Mouse (Mus musculus): ENCODE measurements around the gene Ceacam16.

The Ceacam16 gene

DNA sequence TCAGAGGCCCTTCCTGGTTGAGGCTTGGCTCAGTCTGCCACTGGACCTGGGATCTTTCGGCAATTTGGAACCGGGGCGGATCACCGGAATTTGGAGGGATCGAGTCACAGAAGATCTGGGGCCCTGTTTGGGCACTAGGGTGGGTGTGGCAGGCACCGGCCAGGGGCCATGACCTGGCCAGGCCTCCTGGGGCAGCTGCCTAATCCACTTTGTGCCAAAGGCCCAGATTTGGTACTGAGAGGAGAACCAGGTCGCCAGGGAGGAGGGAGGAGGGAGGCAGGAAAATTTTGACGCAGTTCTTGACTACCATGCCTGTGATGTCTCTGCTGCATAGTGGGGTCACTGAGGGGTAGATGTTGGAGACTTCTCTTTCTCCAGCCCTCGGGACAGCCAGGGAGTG lies at the start of gene Ceacam16:
Gene Ceacam16, minus strand, starts transcription at position 101 of the 400 bp plus-strand sequence.
- DNase-seq (ENCODE audit: low spot score in 2 of 2), result no peak

DNA sequence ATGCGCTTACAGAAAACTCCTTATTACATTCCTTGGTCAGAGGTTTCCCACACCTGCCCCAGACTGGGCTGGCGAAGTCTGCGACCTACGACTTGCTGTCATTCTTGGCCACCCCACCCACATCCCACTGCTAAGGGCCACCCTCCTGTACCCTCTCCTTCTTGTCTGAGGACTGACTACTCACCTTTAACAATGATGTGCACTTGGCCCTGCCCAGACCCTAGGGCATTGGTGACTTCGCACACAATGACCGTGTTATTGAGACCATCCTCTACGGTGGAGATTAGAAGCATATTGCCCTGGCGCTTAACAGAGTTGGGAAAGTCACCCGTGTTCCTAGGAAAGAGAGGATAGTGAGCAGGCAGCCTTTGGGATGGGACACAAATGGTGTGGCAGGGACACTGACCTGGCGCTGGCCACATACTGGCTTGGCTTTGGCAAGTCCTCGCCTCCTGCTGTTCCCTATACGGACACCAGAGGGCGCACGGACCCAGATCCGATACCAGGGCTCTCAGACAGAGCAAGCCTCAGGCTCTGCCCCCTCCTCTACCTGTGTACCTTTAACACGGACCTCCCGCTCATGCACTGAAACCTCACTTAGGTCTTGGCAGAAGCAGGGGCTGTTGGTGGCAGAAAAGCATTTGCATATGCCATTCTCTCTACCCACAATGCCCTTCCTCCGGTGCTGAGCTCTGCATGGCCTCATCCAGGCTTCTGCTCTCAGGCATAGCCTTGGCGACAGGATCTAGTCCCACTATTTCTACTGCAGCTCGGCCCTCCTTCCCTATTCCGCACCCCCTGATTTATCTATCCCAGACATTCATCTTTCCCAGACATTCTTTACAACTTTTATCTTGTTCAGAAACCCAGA lies 49.6 kb upstream of the Ceacam16 start:
- peak; percentile 79 to 88 for DNase-seq (ENCODE audit: low spot score in 2 of 2)

DNA sequence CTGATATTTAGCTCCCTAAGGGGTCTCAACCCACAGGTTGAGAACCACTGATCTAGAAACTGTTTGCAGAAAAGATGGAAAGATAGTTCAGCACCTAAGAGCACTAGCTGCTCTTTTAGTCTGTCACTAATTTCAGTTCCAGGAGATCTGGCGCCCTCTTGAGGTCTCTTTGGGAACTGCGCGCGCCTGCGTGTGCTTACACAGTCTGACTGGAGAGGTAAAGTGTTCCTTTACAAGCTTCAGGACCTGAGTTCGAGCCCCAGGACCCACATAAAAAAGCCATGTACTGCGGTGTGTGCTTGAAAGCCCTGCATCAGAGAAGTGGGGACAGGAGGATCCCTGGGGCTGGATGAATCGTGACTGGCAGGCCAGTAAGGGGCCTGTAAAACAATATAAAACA lies 28.8 kb upstream of the Ceacam16 start:
- peak; percentile 50 to 77 for DNase-seq (ENCODE audit: low spot score in 2 of 2)

DNA sequence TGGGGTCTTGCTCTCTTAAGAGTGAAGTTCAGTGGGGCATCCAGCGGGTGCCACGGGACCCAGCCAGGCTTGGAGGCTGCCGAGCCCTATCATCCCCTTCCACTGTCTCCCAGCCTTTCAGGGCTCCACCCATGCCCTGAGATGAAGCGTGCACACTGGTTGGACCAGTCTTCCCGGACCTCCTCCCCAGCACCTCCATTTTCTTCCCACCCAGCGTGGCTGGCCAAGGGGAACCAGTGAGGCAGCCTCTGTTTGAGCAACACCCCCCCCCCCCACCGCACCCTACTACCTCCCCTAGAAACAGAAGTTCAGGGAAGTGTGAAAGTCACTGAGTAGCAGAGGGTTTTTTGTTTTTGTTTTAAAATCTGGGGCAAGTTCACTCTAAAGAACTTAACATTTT lies 26.8 kb upstream of the Ceacam16 start, which contains the start of gene Ceacam19:
Gene Ceacam19, minus strand, starts transcription at position 117 of the 400 bp plus-strand sequence.
- no peak for DNase-seq (ENCODE audit: low spot score in 2 of 2)

DNA sequence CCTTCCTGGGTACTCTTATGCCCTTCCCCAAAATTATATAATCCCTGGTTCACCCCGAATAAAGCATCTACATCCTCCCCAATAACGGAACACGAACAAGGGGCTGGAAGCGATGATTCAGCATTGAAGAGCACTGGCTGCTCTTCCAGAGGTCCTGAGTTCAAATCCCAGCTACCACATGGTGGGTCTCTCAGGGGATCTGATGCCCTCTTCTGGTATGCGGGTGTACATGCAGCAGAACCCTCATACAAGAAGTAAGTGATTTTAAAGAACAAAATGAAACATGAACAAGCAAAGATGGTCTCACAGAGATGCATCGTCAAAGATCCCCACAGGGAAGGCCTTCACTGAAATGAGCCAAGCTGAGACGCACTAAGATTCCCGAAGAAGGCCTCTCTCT lies 19.7 kb upstream of the Ceacam16 start:
- no peak for DNase-seq (ENCODE audit: low spot score in 2 of 2)

DNA sequence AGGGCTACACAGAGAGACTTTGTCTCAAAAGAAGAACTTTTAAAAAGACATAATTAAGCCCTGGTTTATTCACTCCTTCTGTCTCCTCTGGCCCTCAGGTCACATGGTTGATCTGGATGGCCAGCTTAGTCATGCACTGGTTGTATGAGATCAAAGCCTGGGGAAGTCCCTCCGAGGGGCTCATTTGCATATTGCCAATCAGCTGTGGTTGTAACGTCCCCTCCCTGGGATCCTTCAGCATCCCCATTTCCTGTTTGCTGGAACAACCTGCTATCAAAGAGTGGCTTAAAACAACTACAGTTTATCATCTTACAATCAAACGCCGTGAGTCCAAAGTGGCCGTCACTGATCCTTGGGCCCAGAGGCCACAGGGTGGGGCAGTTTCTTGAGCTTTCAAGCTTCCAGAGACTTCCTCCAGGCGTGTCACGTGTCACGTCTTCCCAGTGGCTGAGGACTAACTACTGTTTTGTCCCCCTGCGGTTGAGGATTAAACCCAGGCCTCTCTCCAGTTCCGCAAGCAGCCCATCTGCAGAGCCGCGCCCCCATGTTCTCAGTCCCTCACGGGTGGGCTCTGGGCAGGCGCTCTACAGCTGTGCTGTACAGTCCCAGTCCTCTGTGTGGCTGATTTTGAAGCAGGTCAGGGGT lies 15.8 kb upstream of the Ceacam16 start:
- no peak for DNase-seq (ENCODE audit: low spot score in 2 of 2)

DNA sequence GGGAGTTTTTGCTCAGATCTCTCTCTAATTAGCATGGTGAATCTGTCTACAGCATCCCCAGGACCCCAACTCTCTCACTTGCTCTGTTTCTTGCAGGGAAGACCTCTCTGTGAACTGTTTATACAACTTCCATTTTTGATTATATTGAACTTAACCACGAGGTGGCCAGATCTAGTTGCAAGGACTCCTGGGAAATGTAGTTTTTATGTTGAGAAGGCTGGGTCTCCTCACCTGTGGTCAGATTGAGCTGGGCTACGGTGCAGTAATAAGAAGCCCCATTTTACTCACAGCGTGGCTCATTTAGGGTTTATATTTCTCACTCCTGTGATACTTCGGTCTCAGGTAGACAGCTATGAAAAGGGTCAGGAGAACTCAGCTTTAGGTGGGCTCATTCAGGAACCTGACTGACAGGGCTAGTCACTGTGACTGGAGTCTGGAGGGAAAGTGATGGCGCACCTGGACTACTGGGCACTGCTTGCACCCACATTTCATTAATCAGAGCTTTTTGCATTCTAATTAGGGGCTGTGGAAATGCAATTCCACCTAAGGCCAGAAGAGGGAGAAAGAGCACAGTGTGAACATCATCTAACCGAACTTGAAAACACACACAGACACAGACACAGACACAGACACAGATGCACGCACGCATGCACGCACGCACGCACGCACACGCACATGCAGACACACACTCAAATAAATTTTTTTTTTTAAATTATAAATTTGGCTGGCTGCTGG lies 15.0 kb upstream of the Ceacam16 start:
- DNase-seq (ENCODE audit: low spot score in 2 of 2), result peak in 1 of 2 experiments; percentile 63

DNA sequence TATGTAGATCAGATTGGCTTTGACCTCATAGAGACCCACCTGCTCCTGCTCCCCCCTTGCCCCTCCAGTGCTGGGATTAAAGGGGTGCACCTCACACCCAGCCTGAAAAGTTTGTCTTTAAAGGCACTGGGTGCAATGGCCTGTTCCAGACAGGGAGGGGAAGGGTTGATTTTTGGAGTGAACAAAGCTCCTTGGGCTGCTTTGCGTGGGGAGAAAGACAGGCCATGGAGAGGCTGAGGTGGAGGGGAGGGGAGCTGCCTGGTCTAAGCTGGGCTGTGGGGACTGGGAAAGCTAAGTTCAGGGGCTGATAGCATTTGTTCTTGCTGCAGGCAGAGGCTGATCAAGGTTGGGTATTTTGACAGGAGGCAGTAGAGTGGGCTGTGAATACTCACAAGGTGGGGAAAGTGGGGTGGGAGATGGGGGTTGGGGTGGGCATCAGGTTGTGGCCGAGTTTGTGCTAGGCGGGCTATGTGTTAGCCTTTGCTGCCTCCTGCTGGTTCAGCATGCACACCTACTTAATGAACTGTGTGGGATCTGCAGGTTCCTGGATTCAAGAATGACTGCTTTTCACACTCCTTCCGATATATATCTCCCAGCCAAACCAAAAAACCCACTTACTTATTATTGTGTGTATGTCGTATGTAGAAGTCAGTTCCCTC lies 11.0 kb upstream of the Ceacam16 start:
- peak; percentile 51 to 77 for DNase-seq (ENCODE audit: low spot score in 2 of 2)

DNA sequence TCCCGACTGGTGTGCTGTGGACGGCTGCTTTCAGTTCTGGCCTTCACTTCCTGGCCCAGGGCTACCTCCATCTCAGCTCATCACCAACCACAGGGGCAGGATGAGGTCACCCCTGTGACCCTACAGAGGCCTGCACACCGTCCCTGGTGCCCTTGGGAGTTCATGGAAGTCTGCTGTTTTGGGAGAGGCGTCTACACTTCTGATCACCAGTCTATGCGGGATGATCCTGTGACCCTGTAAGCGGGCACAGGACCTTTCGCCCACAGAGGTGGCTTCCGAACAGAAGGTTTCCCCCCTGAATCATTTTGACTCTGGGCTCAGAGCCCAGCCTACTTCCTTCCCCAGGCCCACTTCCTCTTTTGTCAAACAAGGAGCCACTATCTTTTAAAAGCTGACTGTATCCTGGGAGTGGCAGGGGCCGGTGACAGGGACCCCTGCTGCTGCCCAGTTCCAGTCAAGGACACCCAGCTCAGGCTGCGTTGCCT lies 10.1 kb upstream of the Ceacam16 start:
- peak in 1 of 2 experiments; percentile 35 for DNase-seq (ENCODE audit: low spot score in 2 of 2)

DNA sequence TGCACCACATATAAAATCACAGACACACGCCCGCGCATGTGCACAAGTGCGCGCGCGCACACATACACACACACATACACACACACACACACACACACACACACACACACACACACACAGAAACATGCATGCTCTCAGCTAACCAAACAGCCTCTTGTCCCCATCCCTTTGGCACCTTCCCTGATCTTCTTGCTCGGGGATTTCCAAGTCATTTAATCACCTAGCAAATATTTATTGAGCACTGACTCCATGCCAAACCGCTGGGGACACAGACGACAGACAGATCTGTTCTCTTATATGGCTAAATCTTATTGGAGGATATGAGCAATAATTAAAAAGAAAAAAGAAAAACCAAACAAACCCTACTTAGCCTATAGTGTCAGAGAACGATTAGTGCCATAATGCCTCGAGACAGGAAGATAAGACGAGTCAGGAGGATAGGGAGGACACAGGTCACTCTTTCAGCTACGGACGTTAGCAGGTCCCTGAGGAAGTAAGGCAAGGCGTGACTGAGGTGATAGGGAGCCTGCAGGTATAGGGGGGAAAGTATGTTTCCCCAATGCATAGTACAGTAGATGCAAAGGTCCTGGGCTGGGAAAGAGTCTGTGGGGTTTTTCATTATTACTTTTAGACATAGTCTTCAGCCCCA lies 6.8 kb upstream of the Ceacam16 start:
- DNase-seq (ENCODE audit: low spot score in 2 of 2), result no peak

DNA sequence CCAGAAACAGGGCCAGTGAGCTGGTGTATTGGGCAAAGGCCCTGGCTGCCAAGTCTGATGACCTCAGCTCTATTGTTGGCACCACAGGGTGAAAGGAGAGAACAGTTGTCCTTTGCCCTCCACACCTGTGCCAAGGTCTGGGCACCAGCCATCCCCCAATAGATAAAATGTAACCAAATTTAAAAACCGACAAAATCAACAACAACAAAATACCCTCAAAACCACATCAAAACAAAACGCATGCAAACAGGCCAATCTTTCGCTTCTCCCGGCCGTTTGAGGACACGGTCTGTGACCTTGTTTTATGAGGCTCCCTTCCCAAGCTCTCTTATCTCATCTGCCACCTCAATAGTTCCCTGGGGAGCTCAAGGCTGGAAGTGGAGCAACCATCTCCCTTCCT lies 5.4 kb upstream of the Ceacam16 start:
- no peak for DNase-seq (ENCODE audit: low spot score in 2 of 2)

DNA sequence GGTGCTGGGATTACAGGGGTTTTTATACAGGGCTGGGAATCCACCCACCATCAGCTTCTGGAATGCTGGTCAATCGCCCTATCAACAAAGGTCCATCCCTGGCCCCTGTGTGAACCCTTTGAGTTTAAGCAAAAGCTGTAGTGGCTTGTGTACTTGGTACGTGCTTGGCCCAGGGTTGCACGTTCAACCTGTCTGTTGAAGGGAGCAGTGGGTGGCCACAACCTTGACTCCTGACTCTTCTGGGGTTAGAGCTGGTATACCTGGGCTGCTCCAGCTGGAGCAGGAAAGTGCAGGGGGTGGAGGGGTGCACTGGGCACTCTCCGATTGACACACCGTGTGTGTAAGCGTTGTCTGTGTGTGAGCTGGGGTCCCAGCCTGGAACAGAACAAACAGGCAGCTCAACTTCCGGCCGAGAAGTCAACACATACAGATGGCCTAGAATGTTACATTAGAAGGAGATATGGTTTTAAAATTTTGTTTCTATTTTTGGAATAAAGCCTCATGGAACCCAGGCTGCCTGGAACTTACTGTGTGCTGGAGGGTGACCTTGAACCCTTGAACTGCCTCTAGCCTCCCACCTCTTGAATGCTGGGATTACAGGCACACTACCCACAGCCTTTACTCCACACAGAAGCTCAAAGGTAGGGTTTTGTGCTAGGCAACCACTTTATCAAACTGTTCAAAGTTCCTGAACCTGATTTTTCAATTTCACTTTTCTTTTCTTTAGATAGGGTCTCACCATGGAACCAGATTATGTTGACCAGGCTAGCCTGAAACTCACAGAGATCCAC lies 4.3 kb upstream of the Ceacam16 start:
- no peak for DNase-seq (ENCODE audit: low spot score in 2 of 2)

DNA sequence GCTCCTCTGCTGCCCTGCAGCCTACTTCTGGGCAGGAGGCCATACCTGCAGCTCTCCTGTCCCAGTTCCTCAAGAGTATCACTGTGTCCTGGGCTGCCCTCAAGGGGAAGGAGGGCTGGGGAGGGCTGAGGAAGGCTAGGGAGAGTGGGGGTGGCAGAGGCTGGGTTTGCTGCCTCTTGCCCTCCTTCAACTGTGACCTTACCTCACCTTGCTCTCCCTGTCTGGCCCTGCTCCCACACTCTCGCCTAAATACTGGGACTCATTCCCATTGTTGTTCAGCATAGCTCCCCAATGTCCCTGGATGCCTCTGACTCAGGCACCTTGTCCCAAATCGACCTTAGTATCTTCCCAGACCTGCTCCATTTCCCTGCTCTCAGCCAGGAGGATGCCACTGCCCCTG lies 3.1 kb upstream of the Ceacam16 start:
- DNase-seq (ENCODE audit: low spot score in 2 of 2), result no peak

DNA sequence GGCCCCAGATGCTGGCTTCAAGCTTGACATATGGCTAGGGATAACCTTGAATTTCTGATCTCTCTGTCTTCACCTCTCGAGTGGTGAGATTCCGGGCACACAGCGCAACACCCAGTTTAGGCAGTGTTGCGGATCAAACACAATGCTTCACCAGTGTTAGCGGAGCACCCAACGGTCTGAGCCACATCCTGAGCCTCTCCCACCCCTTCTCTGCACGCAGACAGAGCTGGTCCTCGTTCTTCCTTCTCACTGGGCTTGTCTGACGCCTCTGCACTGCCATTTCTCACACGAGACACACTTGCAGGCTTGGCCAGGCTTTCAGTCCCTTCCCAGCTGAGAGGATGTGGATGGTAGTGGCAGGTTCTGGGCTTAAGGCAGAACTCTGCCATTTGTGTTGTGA lies 1.4 kb downstream of the Ceacam16 start:
- peak in 1 of 2 experiments; percentile 48 for DNase-seq (ENCODE audit: low spot score in 2 of 2)

DNA sequence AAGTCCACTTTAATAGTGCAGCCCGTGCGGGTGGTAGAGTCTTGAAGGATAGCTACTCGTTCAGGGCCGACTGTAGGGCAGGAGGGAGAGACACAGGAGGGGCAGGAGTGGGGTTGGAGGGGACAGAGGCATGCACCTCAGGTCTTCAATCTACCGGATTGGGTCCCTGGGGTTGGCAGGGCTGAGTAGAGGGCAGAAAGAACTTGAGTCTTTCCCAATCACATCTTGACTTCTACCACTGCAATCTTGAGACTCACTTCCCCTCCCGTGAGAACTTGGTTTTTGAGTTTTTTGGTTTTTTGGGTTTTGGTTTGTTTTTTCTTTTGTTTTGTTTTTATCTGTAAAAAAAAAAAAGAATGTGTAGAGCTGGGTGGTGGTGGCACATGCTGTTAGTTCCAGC lies 4.8 kb downstream of the Ceacam16 start:
- DNase-seq (ENCODE audit: low spot score in 2 of 2), result no peak

DNA sequence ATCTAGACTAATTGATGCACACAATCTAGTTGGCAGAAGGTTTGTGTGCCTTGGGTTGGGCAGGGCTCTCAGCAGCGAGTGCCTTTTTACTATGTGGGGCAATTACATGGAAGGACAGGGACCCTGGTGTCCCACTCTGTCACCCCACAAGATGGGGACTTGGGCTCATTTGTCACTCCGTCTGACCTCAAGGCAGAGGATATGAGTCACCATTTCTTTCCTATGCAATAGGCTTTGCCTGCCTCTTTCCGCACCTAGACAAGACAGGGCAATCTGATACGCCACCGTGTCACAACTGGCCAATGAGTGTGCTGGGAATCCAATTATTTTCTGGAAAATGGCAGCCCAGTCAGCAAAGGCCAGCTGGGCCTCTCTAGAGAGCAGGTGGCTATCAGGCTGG lies 5.4 kb downstream of the Ceacam16 start:
- DNase-seq (ENCODE audit: low spot score in 2 of 2), result no peak

DNA sequence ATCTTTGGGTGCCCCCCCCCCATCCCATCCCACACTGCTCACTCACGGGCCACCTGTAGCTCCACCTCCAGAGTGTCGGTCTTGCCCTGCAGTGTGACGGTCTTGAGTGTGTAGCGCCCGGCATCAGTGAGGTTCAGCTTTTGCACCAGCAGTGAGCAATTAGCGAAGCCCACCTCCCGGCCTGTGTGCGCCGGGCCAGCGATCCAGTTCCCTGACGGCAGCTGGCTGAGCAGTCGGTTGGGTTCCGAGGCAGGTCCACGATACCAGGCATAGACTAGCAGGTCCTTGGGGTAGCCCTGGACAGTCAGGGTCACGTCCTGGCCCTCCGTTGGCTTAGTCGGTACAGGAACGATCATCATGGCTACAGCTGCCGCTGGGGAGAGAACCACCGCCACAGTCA lies 7.6 kb downstream of the Ceacam16 start:
- DNase-seq (ENCODE audit: low spot score in 2 of 2), result no peak

DNA sequence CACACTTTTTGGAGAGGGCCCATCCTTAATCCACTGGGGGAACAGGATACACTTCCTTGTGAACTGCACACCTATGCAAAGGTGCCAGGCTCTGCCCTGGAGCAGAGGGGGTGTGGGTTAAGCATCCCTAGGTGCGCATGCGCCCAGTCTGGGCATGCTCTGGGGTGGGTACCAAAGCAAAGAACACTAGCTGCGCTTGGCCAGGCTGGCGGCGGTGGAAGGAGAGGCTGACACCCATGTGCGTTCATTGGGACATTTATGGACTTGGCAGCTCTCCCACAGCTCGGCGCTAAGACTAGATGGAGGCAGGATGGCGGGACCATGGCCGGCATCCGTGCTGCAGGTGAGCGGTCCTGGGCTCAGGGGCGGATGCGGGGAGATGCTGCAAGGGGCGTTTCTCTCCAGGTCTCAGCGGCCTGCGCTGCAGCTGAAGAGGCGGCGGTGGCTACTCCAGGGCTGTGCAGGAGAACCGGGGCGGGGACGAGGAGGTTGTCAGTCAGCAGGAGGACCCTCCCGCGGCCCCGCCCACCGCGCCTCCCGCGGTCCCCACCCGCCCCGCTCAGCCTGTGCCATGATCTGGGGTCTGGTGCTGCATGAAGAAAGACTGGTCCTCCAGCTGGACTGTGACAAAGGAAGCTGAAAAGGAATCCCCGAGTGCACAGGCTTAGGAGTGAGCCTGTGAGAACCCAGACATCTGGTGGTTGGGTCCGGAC lies 9.1 kb downstream of the Ceacam16 start, which contains the start of gene Gm19345:
Gene Gm19345, plus strand, starts transcription at position 146 of the 713 bp plus-strand sequence.
- DNase-seq (ENCODE audit: low spot score in 2 of 2), result peak in 1 of 2 experiments; percentile 36

DNA sequence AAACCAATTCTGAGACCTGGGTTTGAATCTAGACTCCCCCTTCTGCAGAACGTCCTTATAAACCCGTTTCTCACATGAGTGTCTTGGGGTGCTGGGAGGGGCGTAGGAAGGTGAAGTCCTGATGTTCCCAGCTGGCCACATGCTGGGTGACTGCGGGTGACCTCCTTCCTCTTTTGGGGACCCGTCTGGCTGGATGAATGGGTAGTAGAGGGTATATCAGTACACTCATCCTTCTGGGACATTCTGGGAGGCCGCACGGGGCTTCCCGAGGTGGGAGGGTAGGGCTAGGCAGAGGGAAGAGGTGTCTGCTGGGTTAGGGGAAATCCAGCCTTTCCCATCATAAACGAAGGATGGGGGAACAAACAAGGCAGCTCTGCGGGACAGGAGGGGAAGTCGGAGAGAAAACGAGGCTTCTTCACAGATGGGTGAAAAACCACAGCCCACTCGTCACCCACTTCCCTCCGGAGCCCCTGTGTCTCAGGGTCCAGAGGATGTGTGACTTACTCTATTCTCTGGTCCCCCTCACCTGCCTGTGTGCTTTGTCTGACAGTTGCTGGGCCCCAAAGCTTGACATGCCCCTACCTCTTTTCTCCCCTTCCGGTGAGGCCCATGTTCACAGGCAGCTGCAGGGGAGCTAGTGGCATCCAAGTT lies 16.5 kb downstream of the Ceacam16 start:
- peak; percentile 78 to 85 for DNase-seq (ENCODE audit: low spot score in 2 of 2)
